Mouse (Mus musculus) olfactory bulb, adult 2 months (tissue): Measurements from ENCODE around the gene Olfr1368.

Experiments used
- CTCF ChIP-seq: fragments of 200-500 bp; IDR thresholded peaks from 2 replicates; pipeline ENCODE4 v1.5.1; 2012; ENCODE audit warnings: low read depth, mild to moderate bottlenecking, low read length, moderate library complexity; ENCODE audit not compliant: insufficient read depth
- POLR2A ChIP-seq: fragments of 200-500 bp; IDR thresholded peaks from 2 replicates; pipeline ENCODE4 v1.6.1; 2012; ENCODE audit warnings: mild to moderate bottlenecking, low read depth, low read length, moderate library complexity; ENCODE audit not compliant: insufficient read depth

GRCm38 (mm10) chr13:21167910-21168300, 22.2 kb upstream of the Olfr1368 start:
- TF ChIP-seq CTCF (no peak), POLR2A (no peak)
